Mouse (Mus musculus) monocyte, adult 5-6 weeks (primary cell): ENCODE measurements around the gene Gstp2. TPM values are rescaled to one million over a fixed set of nuclear protein-coding genes. Genes with fewer than 3 reads are reported as not detected.

Source experiments
- ATAC-seq: fragments of 153-309, 156-312 bp; replicated peaks from 2 replicates; pipeline ENCODE4 v1.8.0; 2017; ENCODE audit warnings: mild to moderate bottlenecking; ENCODE audit not compliant: low TSS enrichment, insufficient number of reproducible peaks, severe bottlenecking, poor library complexity, low FRiP score
- total RNA-seq: library from RNA; stranded (forward); fragments of 200-1000, 200-491, 200-594 nt; gene quantifications from 3 replicates; pipeline ENCODE4 v1.2.3, GENCODE M21; 2017

Gstp2 gene
- not detected in 3 replicates for total RNA-seq

DNA sequence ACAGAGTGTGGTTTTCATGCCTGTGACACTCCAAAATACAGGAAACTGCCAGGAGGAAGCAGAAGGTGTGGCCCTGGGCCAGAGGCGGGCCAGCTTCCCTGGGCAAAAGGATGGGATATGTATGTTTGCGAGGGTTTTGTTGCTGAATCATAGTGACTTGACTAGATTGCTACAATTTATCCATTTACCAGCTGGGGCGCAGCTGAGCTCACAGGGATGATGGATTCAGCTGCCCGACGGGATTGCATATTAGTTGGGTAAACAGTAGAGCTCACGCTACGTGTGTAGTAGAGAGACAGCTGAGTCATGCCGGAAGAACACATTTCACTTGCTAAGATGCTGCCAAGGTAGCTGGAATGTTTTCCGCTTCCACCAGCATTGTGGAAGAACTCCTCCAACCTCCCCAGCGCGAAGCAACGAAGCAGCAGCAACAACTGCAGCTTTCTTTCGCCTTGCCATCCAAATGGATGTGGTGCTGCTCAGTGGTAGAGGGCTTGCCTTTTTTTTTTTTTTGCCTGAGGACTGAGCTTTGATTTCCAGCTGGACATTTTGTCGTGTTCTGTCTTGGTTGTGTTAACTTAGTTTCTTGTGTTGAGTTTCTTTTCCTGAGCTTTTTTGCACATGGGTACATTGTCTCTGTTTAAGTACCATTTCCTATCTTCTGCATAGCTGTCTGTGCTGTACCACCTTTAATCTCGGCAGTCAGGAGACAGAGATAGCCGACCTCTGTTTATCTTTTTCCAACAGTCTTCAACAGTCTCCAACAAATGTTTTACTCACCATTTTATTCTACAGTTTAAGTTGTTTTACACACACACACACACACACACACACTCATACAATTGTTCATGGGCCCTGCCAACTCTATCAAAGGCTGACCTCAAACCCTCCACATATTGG, at the start of gene Gstp2:
Gene Gstp2, minus strand, starts transcription at position 58 of the 900 bp plus-strand sequence.
- peak; percentile 36; the same call in 1 of the 2 replicates for ATAC-seq

DNA sequence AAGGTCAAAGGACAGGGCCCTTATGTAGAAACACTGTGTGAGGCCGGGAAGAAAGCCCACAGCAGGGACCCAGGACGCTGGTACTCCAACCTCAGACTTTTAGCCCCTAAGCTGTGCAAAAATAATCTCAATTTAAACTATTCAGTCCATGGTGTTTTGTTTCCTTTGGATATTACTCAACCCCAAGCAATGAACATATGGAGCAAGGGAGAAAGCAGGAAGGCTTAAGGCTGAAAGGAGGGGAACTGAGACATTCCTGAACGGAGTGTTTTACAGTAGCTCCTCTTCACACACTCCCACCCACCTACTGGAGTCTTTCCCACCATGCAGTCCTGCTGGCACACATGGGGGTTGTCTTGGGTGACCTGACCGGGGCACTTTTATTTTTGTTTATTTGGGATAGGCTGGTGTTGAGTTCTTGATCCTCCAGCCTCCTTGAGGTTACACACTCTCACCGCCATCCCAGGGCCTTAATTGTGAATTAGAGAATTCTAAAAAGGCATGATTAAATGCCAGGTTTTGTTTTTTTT, 49.0 kb upstream of the Gstp2 start:
- ATAC-seq = no peak

DNA sequence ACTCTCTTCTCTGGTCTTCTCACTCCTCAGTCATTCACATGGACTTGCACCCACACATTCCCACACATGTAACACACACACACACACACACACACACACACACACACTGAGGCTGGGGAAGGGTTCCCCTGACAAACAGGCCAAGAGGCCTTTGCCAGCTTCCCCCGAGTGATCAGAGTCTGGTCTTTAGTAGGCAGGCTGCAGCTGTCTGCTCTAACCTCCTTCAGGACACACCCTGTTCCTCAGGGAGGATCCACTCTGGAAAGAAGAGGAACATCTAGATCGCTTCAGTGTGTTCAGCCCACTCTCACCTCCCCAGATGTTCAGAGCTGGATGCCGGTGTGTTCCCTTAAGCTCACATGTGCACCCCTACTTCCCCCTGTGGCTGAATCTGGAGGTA, 48.5 kb upstream of the Gstp2 start:
- ATAC-seq = no peak

DNA sequence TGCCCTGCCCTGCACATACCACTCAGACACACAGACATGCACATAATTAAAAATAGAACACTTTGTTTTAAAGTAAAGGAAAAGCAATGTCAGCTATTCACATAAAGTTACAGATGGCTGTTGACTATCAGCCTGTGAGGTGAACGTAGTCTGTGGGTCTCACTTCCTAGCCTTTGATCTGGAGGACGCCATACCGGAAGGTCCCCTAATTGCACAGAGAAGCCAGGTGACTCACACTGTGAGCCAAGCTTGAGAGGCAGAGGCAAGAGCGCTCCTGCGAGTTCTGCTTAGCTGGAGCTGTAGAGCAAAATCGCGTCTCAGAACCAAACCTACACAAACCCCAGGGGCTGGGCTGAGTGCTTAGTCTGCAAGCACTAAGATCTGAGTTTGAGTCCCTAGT, 47.9 kb upstream of the Gstp2 start:
- no peak for ATAC-seq

DNA sequence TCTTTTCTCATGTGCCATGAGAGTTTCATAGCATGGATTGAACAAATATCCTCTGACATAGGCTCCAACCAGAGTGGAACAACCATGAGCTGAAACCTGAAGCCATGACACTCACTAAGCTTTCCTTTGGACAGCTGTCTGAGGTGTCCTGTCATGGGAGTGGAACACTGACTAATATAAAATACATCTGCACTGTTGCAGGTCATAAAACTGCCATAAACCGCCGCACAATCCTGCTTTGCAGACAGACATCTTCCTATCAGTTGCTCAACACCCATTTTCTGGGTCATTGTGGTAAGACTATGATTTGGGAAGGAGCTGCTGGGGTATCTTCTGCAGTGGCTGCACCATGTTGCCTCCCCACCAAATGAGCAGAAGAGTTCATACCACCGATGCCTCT, 46.9 kb upstream of the Gstp2 start:
- ATAC-seq = no peak

DNA sequence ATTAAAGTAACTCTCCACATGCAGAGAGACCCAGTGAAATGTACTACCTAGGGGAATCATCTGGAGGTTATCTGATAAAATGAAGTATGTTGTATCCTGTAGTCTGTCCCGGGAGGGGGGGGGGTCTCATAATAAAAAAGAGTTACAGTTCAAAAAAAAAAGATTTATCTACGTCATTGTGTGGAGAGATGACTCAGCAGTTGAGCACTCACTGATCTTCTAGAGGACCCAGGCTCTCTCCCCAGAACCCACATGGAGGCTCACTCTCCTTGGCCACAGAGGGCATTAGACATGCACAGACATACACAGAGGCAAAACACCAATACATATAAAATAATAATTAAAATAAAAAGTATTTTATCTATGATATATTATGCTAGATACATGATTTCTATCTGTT, 45.6 kb upstream of the Gstp2 start:
- ATAC-seq = no peak

DNA sequence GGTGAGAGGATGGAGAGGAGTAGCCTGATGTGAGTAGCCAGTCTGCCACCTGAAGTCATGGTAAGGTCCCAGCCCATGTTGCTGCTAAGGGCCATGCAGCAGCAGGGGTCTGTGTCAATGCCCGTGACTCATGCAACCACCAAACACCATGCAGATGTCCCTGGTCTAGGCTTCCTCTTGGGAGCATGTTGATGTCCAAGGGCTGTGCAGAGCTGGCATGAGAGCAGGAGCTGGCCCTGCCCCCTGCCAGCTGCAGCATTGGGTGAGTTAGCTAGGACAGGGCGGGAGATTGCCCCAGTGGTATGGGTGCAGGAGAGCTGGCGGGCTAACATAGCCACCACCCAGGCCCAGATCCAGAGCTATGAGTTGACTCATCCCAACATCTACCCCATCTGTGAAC, 44.6 kb upstream of the Gstp2 start:
- ATAC-seq = no peak; the same call in 1 of the 2 replicates

DNA sequence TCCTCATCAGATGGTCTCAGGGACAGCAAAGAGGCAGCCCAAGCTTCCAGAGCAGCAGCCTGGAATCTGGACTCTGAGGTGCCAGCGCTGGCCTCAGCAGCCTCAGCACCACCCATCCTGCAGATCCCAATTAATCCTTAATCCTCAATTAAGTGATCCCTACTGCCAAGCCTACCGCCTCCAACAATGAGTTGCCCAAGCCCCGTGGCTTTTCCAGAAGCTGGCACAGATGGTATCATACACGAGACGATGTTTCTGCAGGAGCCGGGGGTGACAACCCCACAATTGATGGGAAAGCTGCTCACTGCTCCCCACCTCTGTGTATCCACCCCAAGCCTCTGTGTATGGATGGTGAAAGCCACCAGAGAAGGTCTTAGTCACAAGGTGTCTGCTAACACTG, 43.3 kb upstream of the Gstp2 start:
- ATAC-seq = no peak

DNA sequence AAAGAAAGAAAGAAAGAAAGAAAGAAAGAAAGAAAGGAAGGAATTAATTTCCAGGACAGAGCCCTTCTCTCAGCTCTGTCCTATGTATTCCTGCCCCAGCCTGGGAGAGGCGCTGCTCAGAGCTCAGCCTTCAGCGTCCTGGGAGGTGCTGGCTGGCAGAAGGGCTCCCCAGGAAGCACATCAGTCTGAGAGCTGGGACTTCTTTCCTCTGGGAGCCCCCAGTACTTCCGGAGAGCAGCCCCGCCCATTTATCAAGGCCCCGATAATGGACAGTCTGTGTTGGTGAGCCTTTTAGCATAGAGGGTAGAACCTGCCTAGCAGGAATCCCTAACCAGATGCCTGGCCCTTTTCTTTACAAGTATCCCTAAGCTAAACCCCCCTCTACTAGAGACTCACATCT, 42.3 kb upstream of the Gstp2 start:
- ATAC-seq = no peak

DNA sequence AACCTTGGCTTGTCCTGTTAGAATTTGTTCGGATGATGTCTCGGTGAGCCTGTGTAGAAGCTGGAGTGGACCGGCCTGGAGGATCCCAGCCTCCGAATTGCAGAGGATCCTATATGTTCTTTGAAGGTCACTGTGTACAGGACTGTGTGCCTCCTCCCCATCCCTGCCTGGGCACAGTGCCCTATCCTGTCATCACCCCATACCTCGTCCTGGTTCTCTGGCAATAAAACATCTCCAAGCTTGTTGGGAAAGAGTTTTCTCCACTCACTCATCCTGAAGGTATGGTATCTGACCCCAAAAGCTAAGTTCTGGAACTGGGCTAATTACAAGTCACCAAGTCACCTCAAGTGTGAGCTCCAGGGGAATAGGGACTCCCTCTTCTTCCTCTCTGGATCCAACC, 41.3 kb upstream of the Gstp2 start:
- ATAC-seq = no peak

DNA sequence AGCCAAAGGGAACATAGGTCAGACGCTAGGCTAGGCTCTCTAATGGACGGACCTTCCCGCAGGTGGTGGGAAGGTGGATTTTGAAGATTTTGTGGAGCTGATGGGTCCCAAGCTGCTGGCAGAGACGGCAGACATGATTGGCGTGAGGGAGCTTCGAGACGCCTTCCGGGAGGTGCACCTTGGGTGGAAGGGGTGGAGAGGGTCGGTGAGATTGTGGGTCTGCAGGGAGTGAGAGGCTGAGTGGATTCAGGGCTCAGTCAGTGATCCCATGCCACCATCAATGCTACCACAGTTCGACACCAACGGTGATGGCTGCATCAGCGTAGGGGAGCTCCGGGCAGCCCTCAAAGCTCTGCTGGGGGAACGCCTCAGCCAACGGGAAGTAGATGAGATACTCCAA, 40.3 kb upstream of the Gstp2 start:
- no peak for ATAC-seq

DNA sequence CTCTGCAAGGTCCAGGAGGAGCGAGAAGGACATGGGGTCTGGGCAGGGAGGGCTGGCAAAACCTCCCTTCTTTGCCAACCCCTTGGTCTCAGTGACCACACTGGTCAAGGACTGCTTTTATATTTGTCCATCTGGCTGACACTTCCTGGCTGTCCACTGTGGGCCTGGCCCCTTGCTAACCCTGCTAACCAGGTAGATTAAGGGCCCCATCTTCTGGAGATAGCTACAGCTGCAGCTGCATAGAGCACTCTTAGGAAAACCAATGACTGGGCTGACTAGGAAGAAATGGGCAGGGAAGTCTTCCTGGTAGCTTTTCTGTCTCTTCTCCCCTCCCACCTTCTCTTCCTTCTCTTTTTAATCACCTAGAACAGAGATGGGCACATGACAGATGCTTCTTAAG, 39.2 kb upstream of the Gstp2 start:
- ATAC-seq = no peak

DNA sequence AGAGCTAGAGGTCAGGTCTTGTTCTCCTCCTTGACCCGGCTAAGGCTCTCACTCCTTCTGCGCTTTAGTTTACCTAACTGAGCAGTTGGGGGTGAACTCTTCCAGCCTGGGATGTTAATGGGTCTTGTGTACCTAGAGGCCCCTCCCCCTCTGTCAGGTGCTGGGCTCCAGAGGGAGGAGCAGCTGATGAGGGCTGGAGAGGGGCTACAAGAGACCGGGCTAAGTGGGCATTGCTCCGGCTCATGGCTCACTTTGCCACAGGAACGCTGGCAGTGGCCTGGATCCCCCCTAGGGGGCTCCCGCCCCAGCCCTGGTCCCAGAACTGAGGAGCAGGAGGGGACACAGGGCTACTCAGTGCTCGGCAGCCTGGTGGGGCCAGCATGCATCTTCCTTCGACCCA, 38.0 kb upstream of the Gstp2 start:
- ATAC-seq = no peak

DNA sequence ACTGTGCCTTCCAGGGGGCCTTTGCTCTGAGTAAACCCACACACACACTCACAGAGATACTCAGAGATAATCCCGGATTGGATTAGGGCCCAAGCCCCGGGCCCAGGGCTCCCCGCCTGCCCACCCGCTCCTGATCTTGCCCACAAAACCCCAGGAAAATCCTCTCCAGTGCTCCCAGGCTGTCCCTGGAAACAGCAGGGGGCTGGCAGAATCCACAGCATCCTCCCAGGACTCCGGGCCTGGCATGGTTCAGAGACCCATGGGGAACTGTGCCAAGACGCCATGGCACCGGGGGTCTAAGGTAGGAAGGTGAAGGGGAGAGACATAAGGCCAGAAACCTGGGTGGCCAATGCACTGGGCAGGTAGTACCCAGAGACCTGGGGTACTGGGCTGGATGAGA, 37.5 kb upstream of the Gstp2 start:
- ATAC-seq = no peak

DNA sequence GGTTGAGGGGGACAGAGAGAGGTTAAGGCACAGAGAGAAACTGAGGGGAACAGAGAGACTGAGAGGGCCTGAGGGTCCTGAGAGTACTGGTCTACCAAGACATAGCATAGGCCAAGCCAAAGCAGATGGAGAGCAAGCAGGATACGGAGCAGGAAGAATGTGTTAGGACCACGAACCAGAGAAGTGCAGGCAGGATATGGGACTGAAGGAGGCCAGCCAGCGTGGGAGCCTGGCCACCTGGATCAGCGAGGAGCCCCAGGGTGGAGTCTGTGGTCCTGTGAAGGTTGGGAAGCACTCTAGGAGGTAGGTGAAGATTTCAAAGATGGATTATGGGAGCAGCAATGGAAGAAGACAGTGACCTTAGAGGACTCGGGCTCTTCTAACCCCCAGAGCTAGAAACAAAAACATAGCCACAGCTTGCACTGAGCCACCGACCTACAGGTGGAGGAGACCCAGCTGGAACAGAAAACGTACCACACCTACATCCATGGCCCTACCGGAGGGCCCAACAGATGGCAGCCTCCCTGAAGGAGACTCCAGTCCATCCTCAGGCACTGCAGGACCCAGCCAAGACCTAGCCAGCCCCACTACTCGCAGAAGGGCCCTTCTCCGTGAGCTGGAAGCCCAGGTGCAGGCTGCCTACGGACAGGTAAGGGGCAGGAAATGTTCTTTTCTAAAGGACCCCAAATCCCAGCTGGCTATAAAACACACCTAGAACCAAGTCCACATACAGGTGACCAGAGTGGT, 36.6 kb upstream of the Gstp2 start:
- no peak for ATAC-seq

DNA sequence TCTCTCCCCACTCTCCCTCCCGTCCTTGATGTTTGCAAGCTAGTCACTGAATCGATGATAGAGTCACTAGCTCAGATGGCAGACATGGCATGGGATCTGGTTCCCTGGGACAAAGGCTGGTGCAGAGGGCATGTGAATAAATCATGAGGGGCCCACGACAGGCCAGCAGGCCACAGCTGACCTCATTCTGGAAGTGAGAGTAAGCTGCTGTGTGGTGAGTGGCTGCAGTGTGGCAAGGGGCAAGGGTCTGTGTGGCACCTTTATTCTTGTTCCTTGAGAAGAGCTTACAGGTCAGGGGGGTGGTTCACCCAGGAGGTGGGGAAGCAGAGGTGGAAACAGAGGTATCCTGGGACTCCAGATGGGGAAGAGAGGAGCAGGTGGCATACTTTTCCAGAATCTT, 35.6 kb upstream of the Gstp2 start, which contains the start of gene Cabp2:
Gene Cabp2, plus strand, starts transcription at position 185 of the 400 bp plus-strand sequence.
- no peak for ATAC-seq

DNA sequence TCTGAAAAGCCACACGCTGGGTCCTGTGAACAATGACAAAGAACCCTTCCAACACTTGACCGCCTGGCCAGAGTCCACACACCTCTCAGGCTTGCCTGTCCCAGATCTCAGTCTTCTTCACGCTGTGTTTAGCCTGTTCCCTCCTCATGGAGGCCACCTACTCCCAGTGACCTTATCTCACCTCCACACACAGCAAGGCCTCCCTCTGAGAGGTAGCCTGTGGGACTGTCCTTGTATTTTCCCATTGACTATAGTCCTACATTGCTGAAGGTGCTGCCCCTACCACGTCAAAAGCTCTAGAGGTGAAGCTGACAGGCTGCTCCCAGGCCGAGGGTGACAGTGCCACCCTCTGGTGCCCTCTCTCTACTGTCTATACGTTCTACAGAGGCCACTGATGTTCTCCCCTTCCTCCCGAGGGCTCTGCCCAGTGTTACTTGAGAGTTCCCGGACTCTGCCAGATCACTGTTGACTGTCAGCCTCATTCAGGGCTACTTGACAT, 34.7 kb upstream of the Gstp2 start:
- ATAC-seq = no peak

DNA sequence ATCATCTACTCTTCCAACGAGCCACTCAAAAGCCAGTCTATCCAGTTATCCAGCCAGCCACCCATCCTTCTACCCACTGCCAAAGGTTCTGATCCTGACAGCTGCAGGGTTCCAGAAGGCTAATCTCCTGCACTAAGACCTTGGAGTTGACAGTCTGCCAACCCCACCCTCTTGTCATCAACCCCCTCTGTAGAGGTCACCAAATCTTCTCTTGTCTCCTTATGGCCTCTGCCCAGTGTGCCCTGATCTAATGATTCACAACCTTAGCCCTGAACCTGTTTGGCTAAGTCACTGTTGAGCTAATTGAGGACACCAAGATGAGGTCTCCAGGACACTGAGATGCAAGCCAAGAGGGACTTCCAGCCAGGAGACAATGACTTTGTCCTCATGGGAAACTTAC, 33.8 kb upstream of the Gstp2 start:
- ATAC-seq = no peak

DNA sequence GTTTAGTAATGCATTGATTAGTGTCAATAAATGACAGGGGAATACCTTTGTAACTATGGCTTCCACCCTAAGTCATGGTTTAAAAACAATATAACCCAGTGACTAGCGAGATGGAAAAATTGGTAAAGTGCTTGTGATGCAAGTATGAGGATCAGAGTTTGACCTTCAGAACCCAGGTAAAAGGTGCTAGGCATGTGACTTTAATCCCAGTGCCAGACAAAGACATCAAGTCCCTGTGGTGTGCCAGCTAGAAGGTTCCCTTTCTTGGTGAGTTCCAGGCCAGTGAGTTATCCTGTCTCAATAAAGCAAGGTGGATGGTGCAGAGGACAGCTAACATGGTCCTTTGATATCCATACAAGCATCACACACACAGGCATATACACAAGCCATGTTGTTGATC, 29.7 kb upstream of the Gstp2 start:
- ATAC-seq = no peak
